Mouse (Mus musculus) retina, embryonic 14.5 days (tissue): ENCODE measurements around the gene Uhrf1bp1l.
"Not testable (repeated sequence)": the region's sequence is repeated elsewhere in the genome, so short reads cannot be mapped to it uniquely, and the experiment has no call there.

Source experiments
- DNase-seq: peaks from one replicate; pipeline ENCODE4 v3.0.0-alpha.2; 2015; ENCODE audit warnings: low spot score

Uhrf1bp1l gene

GRCm38 (mm10) chr10:89744871-89745665, at the start of gene Uhrf1bp1l:
Gene Uhrf1bp1l (plus strand): TSS chr10:89744991.
- DNase-seq = peak; percentile 96

- no peak for DNase-seq
Observed at GRCm38 (mm10) chr10:89695194-89695911, 49.4 kb upstream of the Uhrf1bp1l start.

GRCm38 (mm10) chr10:89696270-89696669, 48.5 kb upstream of the Uhrf1bp1l start:
- not testable (repeated sequence) for DNase-seq

GRCm38 (mm10) chr10:89697956-89698355, 46.8 kb upstream of the Uhrf1bp1l start:
- no peak for DNase-seq

- no peak for DNase-seq
Observed at GRCm38 (mm10) chr10:89703042-89703441, 41.7 kb upstream of the Uhrf1bp1l start.

- DNase-seq = no peak
Observed at GRCm38 (mm10) chr10:89707397-89707796, 37.4 kb upstream of the Uhrf1bp1l start.

GRCm38 (mm10) chr10:89708720-89709119, 36.1 kb upstream of the Uhrf1bp1l start:
- no peak for DNase-seq

- no peak for DNase-seq
Observed at GRCm38 (mm10) chr10:89714910-89715309, 29.9 kb upstream of the Uhrf1bp1l start.

- no peak for DNase-seq
Observed at GRCm38 (mm10) chr10:89720252-89720651, 24.5 kb upstream of the Uhrf1bp1l start.

- no peak for DNase-seq
Observed at GRCm38 (mm10) chr10:89720796-89721195, 24.0 kb upstream of the Uhrf1bp1l start.

GRCm38 (mm10) chr10:89722247-89723195, 22.3 kb upstream of the Uhrf1bp1l start:
- DNase-seq = no peak

GRCm38 (mm10) chr10:89730386-89730785, 14.4 kb upstream of the Uhrf1bp1l start:
- DNase-seq = no peak

GRCm38 (mm10) chr10:89731341-89731740, 13.4 kb upstream of the Uhrf1bp1l start:
- peak; percentile 6 for DNase-seq

- peak; percentile 96 for DNase-seq
Observed at GRCm38 (mm10) chr10:89732001-89732794, 12.6 kb upstream of the Uhrf1bp1l start, which contains the start of gene Actr6. Gene Actr6 (minus strand): TSS chr10:89732295.

- DNase-seq = no peak
Observed at GRCm38 (mm10) chr10:89737092-89737491, 7.7 kb upstream of the Uhrf1bp1l start.

- no peak for DNase-seq
Observed at GRCm38 (mm10) chr10:89737887-89738286, 6.9 kb upstream of the Uhrf1bp1l start.

GRCm38 (mm10) chr10:89738395-89738794, 6.4 kb upstream of the Uhrf1bp1l start:
- no peak for DNase-seq

- no peak for DNase-seq
Observed at GRCm38 (mm10) chr10:89739703-89740102, 5.1 kb upstream of the Uhrf1bp1l start.

GRCm38 (mm10) chr10:89740995-89741394, 3.8 kb upstream of the Uhrf1bp1l start:
- DNase-seq = no peak

GRCm38 (mm10) chr10:89743266-89743665, 1.5 kb upstream of the Uhrf1bp1l start:
- DNase-seq = no peak

GRCm38 (mm10) chr10:89744341-89744740, 450 bp upstream of the Uhrf1bp1l start:
- no peak for DNase-seq
